28 mouse cellular contexts compared by ENCODE assay signal in the genomic region with DNA sequence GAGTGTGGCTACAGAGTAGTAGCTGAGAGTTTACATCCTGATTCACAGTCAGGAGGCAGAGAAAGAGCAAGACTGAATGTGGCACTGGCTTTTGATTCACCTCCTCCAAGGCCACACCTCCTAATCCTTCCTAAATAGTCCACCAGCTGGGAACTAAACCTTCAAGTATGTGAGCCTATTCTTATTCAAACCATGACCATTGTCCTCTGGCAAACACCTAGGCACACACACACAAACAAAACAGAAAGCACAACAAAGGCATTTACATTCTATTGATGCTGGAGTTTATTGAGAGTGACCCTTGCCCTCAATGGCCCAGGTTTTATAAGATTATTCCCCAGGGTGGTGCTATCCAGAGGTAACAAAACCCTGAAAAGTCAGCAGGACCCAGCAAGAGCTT.
DNase-seq lines count a peak whose midpoint lies in the region; ATAC-seq lines count a peak whose summit lies in the region.
"Had no signal": no experiment of that assay in that cellular context is flagged by ENCODE, and none has a peak within 500 bp of the region (broad histone marks: within the 10 kb centered on the region; RNA-seq: fewer than 3 reads in every experiment).

No protein-coding gene starts in this region.

- no peak overlapping the region for H3K4me3 ChIP-seq in intestine, embryonic 14.5 days (ENCODE audit: low read depth, low read length)
- H3K4me3 ChIP-seq in intestine, embryonic 16.5 days (ENCODE audit: low read length): no peak overlapping the region
- H3K4me3 ChIP-seq in liver, embryonic 11.5 days (ENCODE audit: low read depth, low read length): no peak overlapping the region
- H3K4me3 ChIP-seq: embryonic facial prominence, embryonic 13.5 days; embryonic facial prominence, embryonic 15.5 days; erythroblast, embryonic 14.5 days; forebrain, embryonic 10.5 days; forebrain, embryonic 12.5 days had no signal

- no peak for ATAC-seq in intestine, embryonic 14.5 days (replicated peaks; ENCODE audit: low FRiP score, low TSS enrichment, low read depth)
- ATAC-seq in intestine, embryonic 16.5 days: no peak
- ATAC-seq in liver, embryonic 11.5 days (replicated peaks; ENCODE audit: low FRiP score): no peak
- ATAC-seq in megakaryocyte, adult 5-6 weeks (ENCODE audit: poor library complexity, severe bottlenecking): no peak
- ATAC-seq: CD4-positive, CD25-positive, alpha-beta regulatory T cell, adult 4 months; forebrain, embryonic 14.5 days; forebrain, embryonic 16.5 days; Patski had no signal

- H3K9ac ChIP-seq in intestine, embryonic 14.5 days (ENCODE audit: low read length): no peak overlapping the region
- H3K9ac ChIP-seq in intestine, embryonic 16.5 days (ENCODE audit: low read depth, low read length): no peak overlapping the region
- H3K9ac ChIP-seq in liver, embryonic 11.5 days (ENCODE audit: low read depth, low read length): no peak overlapping the region
- H3K9ac ChIP-seq: embryonic facial prominence, embryonic 13.5 days; embryonic facial prominence, embryonic 15.5 days; forebrain, embryonic 12.5 days had no signal

- no peaks in the 10 kb centered on the region for H3K36me3 ChIP-seq in intestine, embryonic 14.5 days (ENCODE audit: control insufficient read depth, insufficient read depth, low read length)
- no peaks in the 10 kb centered on the region for H3K36me3 ChIP-seq in intestine, embryonic 16.5 days (ENCODE audit: control insufficient read depth, insufficient read depth, low read length)
- no peaks in the 10 kb centered on the region for H3K36me3 ChIP-seq in liver, embryonic 11.5 days (ENCODE audit: control insufficient read depth, insufficient read depth, low read length)
- H3K36me3 ChIP-seq: embryonic facial prominence, embryonic 13.5 days; embryonic facial prominence, embryonic 15.5 days; forebrain, embryonic 10.5 days; forebrain, embryonic 12.5 days; G1E had no signal

- H3K27me3 ChIP-seq in intestine, embryonic 14.5 days (replicated peaks; ENCODE audit: control insufficient read depth, insufficient read depth, low read length): no peaks in the 10 kb centered on the region
- H3K27me3 ChIP-seq in intestine, embryonic 16.5 days (replicated peaks; ENCODE audit: control insufficient read depth, insufficient read depth, low read length): no peaks in the 10 kb centered on the region
- no peaks in the 10 kb centered on the region for H3K27me3 ChIP-seq in liver, embryonic 11.5 days (replicated peaks; ENCODE audit: control insufficient read depth, insufficient read depth, low read length)
- H3K27me3 ChIP-seq: embryonic facial prominence, embryonic 13.5 days; embryonic facial prominence, embryonic 15.5 days had no signal

- H3K4me1 ChIP-seq in intestine, embryonic 14.5 days (replicated peaks; ENCODE audit: control insufficient read depth, insufficient read depth, low read length): no peaks in the 10 kb centered on the region
- H3K4me1 ChIP-seq in intestine, embryonic 16.5 days (ENCODE audit: control insufficient read depth, insufficient read depth, low read length): peaks cover 5% of the 10 kb centered on the region; the same call in 1 of the 2 replicates
- no peaks in the 10 kb centered on the region for H3K4me1 ChIP-seq in liver, embryonic 11.5 days (replicated peaks; ENCODE audit: control insufficient read depth, insufficient read depth, low read length)
- H3K4me1 ChIP-seq: embryonic facial prominence, embryonic 15.5 days had no signal

- peak; percentile 20 for DNase-seq in intestine, embryonic 14.5 days (ENCODE audit: low spot score)
- peak; percentile 90 for DNase-seq in R1 (ENCODE audit: low read depth, low spot score)
- DNase-seq in ZHBTc4 (ENCODE audit: low read depth, low spot score): peak; percentile 67
- no peak for DNase-seq in kidney, adult 18-20 months
- no peak for DNase-seq in liver, embryonic 11.5 days (ENCODE audit: low spot score)
- DNase-seq: adrenal gland, adult 2 months; adrenal gland, postnatal 10 days; adrenal gland, postnatal 25 days; B cell, adult 2 months; cerebellum, adult 11 months; cerebellum, adult 18-20 months; cerebellum, adult 8-10 months; cerebellum, adult 9-11 months; cerebellum, postnatal 14 days; cerebellum, postnatal 36 days; embryo, embryonic 11 days had no signal

- no peak overlapping the region for H3K4me2 ChIP-seq in intestine, embryonic 14.5 days (ENCODE audit: low read length)
- no peak overlapping the region for H3K4me2 ChIP-seq in intestine, embryonic 16.5 days (ENCODE audit: low read depth, low read length)
- H3K4me2 ChIP-seq in liver, embryonic 11.5 days: no peak overlapping the region
- H3K4me2 ChIP-seq: embryonic facial prominence, embryonic 13.5 days; embryonic facial prominence, embryonic 15.5 days; forebrain, embryonic 12.5 days had no signal

- peaks cover 6% of the 10 kb centered on the region; the same call in 1 of the 2 replicates for H3K9me3 ChIP-seq in intestine, embryonic 14.5 days (ENCODE audit: control insufficient read depth, low read length)
- no peaks in the 10 kb centered on the region for H3K9me3 ChIP-seq in intestine, embryonic 16.5 days (ENCODE audit: control insufficient read depth, low read length)
- no peaks in the 10 kb centered on the region for H3K9me3 ChIP-seq in liver, embryonic 11.5 days (ENCODE audit: control insufficient read depth, low read length)
- H3K9me3 ChIP-seq: embryonic facial prominence, embryonic 13.5 days; embryonic facial prominence, embryonic 15.5 days; forebrain, embryonic 10.5 days; forebrain, embryonic 12.5 days had no signal

- no peak overlapping the region for H3K27ac ChIP-seq in intestine, embryonic 14.5 days (ENCODE audit: low read depth)
- H3K27ac ChIP-seq in intestine, embryonic 16.5 days (ENCODE audit: low read length): no peak overlapping the region
- no peak overlapping the region for H3K27ac ChIP-seq in liver, embryonic 11.5 days (ENCODE audit: low read depth, low read length)
- H3K27ac ChIP-seq: embryonic facial prominence, embryonic 13.5 days; embryonic facial prominence, embryonic 15.5 days; forebrain, embryonic 10.5 days; forebrain, embryonic 12.5 days had no signal

Comparison
In these comparisons a context has a peak if more than half of its experiments do, and no peak if none do; other contexts are left out.
1. DNase-seq: peak in intestine, embryonic 14.5 days (single experiment), R1 (single experiment) and ZHBTc4 (single experiment); none in kidney, adult 18-20 months (single experiment) and liver, embryonic 11.5 days (single experiment).